Mouse (Mus musculus) liver, postnatal 0 days (tissue): Measurements from ENCODE around the gene Atp5s. TPM values are rescaled to one million over a fixed set of nuclear protein-coding genes. Genes with fewer than 3 reads are reported as not detected.

Source experiments
- ATAC-seq: fragments of 200-750 bp; cut with Nextera tagmentation; 2 replicates; pipeline ENCODE4 v1.8.0; 2017; ENCODE audit warnings: mild to moderate bottlenecking, moderate library complexity
- DNase-seq: peaks from one replicate; pipeline ENCODE4 v3.0.0-alpha.2; 2016
- H3K27ac ChIP-seq: fragments of 300-500 bp; sonication (generic); 2 replicates; pipeline ENCODE4 v1.5.1; 2014; ENCODE audit warnings: antibody characterized with exemption, moderate library complexity, mild to moderate bottlenecking, low read depth
- H3K27me3 ChIP-seq: fragments of 300-500 bp; sonication (generic); 2 replicates; pipeline ENCODE4 v1.6.1; 2014; ENCODE audit warnings: low read length, control low read depth, mixed read lengths; ENCODE audit not compliant: insufficient read depth
- H3K36me3 ChIP-seq: fragments of 300-500 bp; sonication (generic); replicated peaks from 2 replicates; pipeline ENCODE4 v1.6.1; 2014; ENCODE audit warnings: mild to moderate bottlenecking, control low read depth, low read length, moderate library complexity, mixed read lengths; ENCODE audit not compliant: insufficient read depth
- H3K4me1 ChIP-seq: fragments of 300-500 bp; sonication (generic); 2 replicates; pipeline ENCODE4 v1.6.1; 2014; ENCODE audit warnings: antibody characterized with exemption, mild to moderate bottlenecking, control low read depth; ENCODE audit not compliant: insufficient read depth
- H3K4me2 ChIP-seq: fragments of 300-500 bp; sonication (generic); 2 replicates; pipeline ENCODE4 v1.6.1; 2014; ENCODE audit warnings: low read depth, mild to moderate bottlenecking, low read length, moderate library complexity, mixed read lengths
- H3K4me3 ChIP-seq: fragments of 300-500 bp; sonication (generic); 2 replicates; pipeline ENCODE4 v1.5.1; 2014; ENCODE audit warnings: low read depth, low read length
- H3K9ac ChIP-seq: fragments of 300-500 bp; sonication (generic); replicated peaks from 2 replicates; pipeline ENCODE4 v1.6.1; 2014; ENCODE audit warnings: mild to moderate bottlenecking, moderate library complexity
- H3K9me3 ChIP-seq: fragments of 300-500 bp; sonication (generic); 2 replicates; pipeline ENCODE4 v1.6.1; 2016; ENCODE audit warnings: mild to moderate bottlenecking, control low read depth, low read length, mixed read lengths
- CTCF ChIP-seq: sonication (generic); IDR thresholded peaks from 2 replicates; pipeline ENCODE4 v1.5.1; 2016; ENCODE audit warnings: antibody characterized with exemption, low read depth
- EP300 ChIP-seq: IDR thresholded peaks from 2 replicates; pipeline ENCODE4 v1.6.1; 2016; ENCODE audit warnings: antibody characterized with exemption, low read depth, mild to moderate bottlenecking
- WGBS: fragments of 180-500 bp; shearing (Covaris S2); extraction: QIAGEN DNeasy Blood & Tissue Kit; methylation state at CpG from one replicate; pipeline ENCODE4 v1.1.7; 2014; ENCODE audit not compliant: insufficient replicate concordance; 5-methylcytosine and 5-hydroxymethylcytosine counted together
- polyA plus RNA-seq: library from polyadenylated mRNA; unstranded; fragments of >200 nt; fragmentation: Nextera tagmentation; extraction: Ambion mirVana; gene quantifications from 2 replicates; pipeline ENCODE4 v1.2.1, GENCODE M21; 2015

Gene Atp5s
- polyA plus RNA-seq, 1 experiment from 2014 or later: 18.3 TPM

DNA sequence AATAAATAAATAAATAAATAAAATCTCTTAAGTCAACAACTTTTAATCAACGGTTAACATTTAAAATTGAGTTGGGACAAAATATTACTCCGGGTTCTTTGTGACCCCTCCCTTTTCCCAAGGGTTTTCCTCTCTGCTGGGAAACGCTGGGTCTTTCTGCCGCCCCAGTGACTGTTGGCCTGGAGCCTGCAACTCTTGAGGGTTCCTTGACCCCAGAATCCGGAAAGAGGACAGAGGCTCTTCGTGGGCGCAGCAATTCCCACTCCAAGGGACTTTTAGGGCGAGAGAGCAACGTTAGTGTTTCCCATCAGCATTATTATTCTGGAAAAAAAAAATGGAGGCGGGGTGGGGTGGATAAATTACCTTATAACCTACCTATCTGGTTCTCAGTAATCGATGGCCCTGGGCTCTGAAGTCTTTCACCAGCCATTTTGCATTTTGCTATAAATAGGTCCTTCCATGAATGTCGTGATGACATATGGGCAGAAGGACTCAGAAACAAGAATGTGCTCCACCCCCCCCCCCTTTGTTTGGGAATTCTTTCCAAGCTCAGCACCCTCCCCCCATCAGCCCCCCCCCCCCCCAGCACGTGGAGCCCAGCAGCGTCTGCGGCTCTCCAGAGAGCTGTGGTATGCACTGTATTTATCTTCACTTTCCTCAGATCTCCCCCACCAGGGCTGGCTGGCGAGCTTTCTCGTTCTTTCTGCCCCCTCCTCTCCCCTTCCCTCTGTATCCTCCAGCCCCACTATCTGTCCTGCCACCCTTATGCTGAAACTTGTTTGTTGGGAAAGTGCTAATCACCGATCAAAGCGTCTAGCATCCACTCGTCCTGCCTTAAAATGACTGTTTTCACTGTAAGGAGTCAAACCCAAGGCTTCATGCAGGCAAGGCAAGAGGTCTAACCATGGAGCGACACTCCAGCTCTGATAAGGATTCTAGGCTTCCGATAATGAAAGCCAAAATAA lies 33.8 kb downstream of the Atp5s start:
- no peak for TF ChIP-seq EP300
- no peak for TF ChIP-seq CTCF
- Histone ChIP-seq H3K27me3 (no peaks in the 10 kb centered on the region), H3K27ac (peak overlapping the region; percentile 99), H3K4me1 (peaks cover 28% of the 10 kb centered on the region), H3K4me2 (peak overlapping the region; percentile 69), H3K4me3 (peak overlapping the region; percentile 15), H3K36me3 (no peaks in the 10 kb centered on the region), H3K9me3 (no peaks in the 10 kb centered on the region), H3K9ac (peak overlapping the region; percentile 61)
- 9% methylated on average over 21 of the region's 22 CpGs for WGBS
- DNase-seq (peak; percentile 54), ATAC-seq (no peak)

DNA sequence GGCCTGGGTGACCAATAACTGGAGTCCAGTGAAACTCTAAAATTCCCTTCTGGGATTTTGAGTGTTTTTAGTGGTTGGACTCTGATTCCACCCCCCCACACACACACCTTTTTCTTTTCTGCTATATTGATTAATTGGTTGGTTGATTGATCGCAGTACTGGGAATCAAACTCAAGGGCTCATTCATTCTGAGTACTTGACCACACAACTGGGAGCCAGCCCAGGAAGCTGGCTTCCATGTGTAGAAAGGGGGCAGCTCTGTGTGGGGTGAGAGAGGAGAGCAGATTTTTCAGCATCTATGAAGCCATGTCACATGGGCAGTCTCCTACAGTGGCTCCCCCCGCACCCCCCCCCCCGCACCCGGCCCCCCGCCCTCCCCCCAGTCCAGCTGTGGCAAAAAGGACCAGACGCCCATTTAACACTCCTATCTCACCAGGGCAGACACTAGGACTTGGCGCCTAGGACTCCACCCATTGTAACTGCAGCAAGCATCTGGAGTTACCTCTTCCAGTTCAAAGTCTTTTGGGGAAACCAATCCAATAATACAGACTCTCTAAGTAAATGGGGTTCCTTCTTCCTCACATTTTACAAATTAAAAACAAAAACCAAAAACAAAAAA lies 34.6 kb downstream of the Atp5s start:
- peak overlapping the region; percentile 99 for H3K27ac ChIP-seq
- DNase-seq (peak; percentile 74), ATAC-seq (peak; percentile 71)
- 22% methylated on average over 7 of the region's 7 CpGs for WGBS
- H3K27me3 ChIP-seq: no peaks in the 10 kb centered on the region
- H3K4me3 ChIP-seq: peak overlapping the region; percentile 15; the same call in 1 of the 2 replicates
- peak overlapping the region; percentile 69 for H3K4me2 ChIP-seq
- no peaks in the 10 kb centered on the region for H3K9me3 ChIP-seq
- peak overlapping the region; percentile 64 for H3K9ac ChIP-seq
- TF ChIP-seq CTCF (no peak), EP300 (peak; percentile 96)
- H3K4me1 ChIP-seq: peaks cover 22% of the 10 kb centered on the region; the same call in 1 of the 2 replicates
- no peaks in the 10 kb centered on the region for H3K36me3 ChIP-seq

DNA sequence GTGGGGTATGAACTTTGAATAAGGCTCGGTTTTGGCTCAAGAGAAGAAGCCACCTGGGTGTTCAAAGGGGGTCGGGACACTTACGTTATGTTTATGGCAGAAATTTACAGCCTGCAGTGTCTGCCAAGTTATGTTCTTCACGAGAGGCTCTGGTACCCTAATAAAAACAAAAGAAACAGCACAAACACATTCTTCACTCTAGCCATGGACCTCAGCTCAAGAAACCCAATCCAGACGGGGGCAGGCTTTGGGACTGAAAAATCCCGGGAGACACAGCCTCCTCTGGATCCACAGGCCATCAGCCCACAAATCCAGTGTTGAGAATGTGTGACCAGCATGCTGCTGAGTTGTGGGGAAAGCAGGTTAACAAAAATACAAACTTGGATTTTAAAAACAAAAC lies 35.3 kb downstream of the Atp5s start:
- DNase-seq (no peak), ATAC-seq (no peak)
- no peaks in the 10 kb centered on the region for H3K36me3 ChIP-seq
- TF ChIP-seq EP300 (no peak), CTCF (no peak)
- no peaks in the 10 kb centered on the region for H3K27me3 ChIP-seq
- 60% methylated on average over 6 of the region's 6 CpGs for WGBS
- peak overlapping the region; percentile 99 for H3K27ac ChIP-seq
- peak overlapping the region; percentile 64 for H3K9ac ChIP-seq
- no peak overlapping the region for H3K4me3 ChIP-seq
- H3K9me3 ChIP-seq: no peaks in the 10 kb centered on the region
- no peak overlapping the region for H3K4me2 ChIP-seq
- H3K4me1 ChIP-seq: peaks cover 22% of the 10 kb centered on the region; the same call in 1 of the 2 replicates

DNA sequence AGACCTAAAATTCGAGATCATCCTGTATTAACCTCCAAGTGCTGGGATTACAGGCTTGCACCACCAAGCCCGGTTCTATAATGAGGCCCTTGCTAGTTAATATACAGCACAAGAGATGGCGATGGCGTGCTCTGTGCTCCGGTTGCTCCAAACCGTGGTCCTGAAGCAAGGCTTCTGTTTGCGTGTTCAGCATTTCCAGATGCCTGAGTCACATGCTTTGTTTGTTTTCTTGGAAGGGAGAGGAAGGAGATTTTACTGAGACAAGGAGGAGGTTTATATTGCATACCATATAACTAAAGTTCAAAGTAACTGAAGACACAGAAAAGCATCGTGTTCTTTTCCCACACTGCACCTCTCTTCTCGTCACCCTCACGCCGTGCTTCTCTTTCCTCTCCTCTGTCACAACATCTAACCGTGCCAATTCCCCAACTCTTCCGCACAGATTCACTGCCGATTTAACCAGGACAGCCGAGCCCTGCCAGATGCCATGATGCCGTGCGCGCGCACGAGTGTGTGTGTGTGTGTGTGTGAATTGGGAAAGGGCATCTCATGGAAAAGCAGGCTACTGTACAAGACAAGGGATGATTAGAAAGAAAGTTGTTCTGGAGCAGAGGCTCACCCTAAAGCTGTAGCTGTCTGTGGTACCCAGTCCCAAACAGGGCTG lies 36.1 kb downstream of the Atp5s start:
- Histone ChIP-seq H3K27me3 (no peaks in the 10 kb centered on the region), H3K4me2 (no peak overlapping the region), H3K9me3 (no peaks in the 10 kb centered on the region), H3K9ac (no peak overlapping the region), H3K4me3 (no peak overlapping the region), H3K4me1 (peaks cover 24% of the 10 kb centered on the region), H3K36me3 (no peaks in the 10 kb centered on the region), H3K27ac (peak overlapping the region; percentile 99; the same call in 1 of the 2 replicates)
- TF ChIP-seq EP300: no peak
- TF ChIP-seq CTCF: no peak
- WGBS: 89% methylated on average over 20 of the region's 20 CpGs
- no peak for ATAC-seq
- DNase-seq: no peak

DNA sequence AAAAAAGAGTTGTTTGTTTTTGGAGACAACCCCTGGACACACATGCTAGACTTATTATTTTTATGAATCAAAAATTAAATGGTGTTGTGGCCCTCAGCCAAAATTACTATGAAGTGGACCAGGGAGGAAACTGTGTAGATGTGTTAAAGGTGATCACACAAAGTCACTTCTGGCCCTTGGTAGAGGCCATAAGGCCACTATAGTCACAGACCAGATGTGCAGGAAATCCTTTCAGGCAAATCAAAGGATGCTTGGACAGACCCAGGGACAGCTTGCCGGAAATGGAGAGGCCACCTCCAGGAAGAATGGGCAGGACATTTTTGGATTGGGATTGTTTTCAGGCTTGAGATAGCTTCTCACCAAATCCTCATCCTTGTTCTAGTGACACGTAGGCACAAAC lies 36.9 kb downstream of the Atp5s start:
- Histone ChIP-seq H3K9me3 (no peaks in the 10 kb centered on the region), H3K27me3 (no peaks in the 10 kb centered on the region), H3K27ac (no peak overlapping the region), H3K4me1 (peaks cover 27% of the 10 kb centered on the region), H3K9ac (no peak overlapping the region), H3K4me3 (no peak overlapping the region), H3K36me3 (no peaks in the 10 kb centered on the region), H3K4me2 (no peak overlapping the region)
- DNase-seq: no peak
- WGBS: 88% methylated on average over 2 of the region's 2 CpGs
- no peak for ATAC-seq
- TF ChIP-seq EP300 (peak; percentile 34; the same call in 1 of the 2 replicates), CTCF (no peak)

DNA sequence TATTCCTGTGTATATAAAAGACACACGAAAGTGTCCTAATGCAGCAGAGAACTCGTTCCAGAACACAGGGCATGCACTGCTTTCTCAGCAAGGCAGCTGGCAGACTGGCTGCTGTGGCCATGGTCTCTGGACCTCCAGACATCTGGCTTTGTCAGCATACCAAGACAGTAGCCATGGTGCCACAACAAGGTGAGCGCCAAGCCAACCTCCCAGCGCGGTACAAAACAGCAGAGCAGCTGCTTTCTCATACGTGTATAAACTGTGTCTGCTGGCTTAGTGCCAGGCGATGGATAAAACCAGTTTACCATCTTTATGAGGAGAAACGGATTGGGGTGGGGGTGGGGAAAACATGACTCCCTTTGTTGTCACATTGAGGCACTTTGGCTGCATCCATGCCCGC lies 40.8 kb downstream of the Atp5s start:
- H3K27ac ChIP-seq: no peak overlapping the region
- no peak for DNase-seq
- H3K36me3 ChIP-seq: no peaks in the 10 kb centered on the region
- H3K4me2 ChIP-seq: no peak overlapping the region
- no peak overlapping the region for H3K4me3 ChIP-seq
- no peak for ATAC-seq
- peaks cover 14% of the 10 kb centered on the region for H3K4me1 ChIP-seq
- WGBS: 75% methylated on average over 9 of the region's 9 CpGs
- no peak overlapping the region for H3K9ac ChIP-seq
- H3K27me3 ChIP-seq: no peaks in the 10 kb centered on the region
- no peak for TF ChIP-seq EP300
- no peaks in the 10 kb centered on the region for H3K9me3 ChIP-seq
